Mouse (Mus musculus) kidney, adult 2 months (tissue): Measurements from ENCODE around the gene AA467197. TPM values are rescaled to one million over a fixed set of nuclear protein-coding genes. Genes with fewer than 3 reads are reported as not detected.

Experiments
- DNase-seq: peaks from one replicate; pipeline ENCODE4 v3.0.0; 2021
- H3K27ac ChIP-seq: fragments of 200-500 bp; 2 replicates; pipeline ENCODE4 v1.5.1; 2012; ENCODE audit warnings: low read depth, low read length, control low read depth, inconsistent platforms; ENCODE audit not compliant: insufficient read depth
- H3K27me3 ChIP-seq: fragments of 200-500 bp; replicated peaks from 2 replicates; pipeline ENCODE4 v1.6.1; 2012; ENCODE audit warnings: mild to moderate bottlenecking, moderate library complexity, low read length, inconsistent platforms; ENCODE audit not compliant: control insufficient read depth, insufficient read depth
- H3K36me3 ChIP-seq: fragments of 200-500 bp; 2 replicates; pipeline ENCODE4 v1.6.1; 2012; ENCODE audit warnings: mild to moderate bottlenecking, moderate library complexity, low read length, inconsistent platforms; ENCODE audit not compliant: control insufficient read depth, insufficient read depth
- H3K4me1 ChIP-seq: fragments of 200-500 bp; 2 replicates; pipeline ENCODE4 v1.6.1; 2011; ENCODE audit warnings: low read length; ENCODE audit not compliant: control insufficient read depth, insufficient read depth
- H3K4me3 ChIP-seq: fragments of 200-500 bp; 2 replicates; pipeline ENCODE4 v1.5.1; 2011; ENCODE audit warnings: mild to moderate bottlenecking, low read depth, low read length, control low read depth; ENCODE audit not compliant: insufficient read depth
- CTCF ChIP-seq: fragments of 200-500 bp; conservative IDR thresholded peaks from 2 replicates; pipeline ENCODE4 v1.5.1; 2011; ENCODE audit warnings: low read depth, mild to moderate bottlenecking, control low read depth, low read length, moderate library complexity, mixed read lengths; ENCODE audit not compliant: insufficient read depth, insufficient read length
- POLR2A ChIP-seq: fragments of 200-500 bp; IDR thresholded peaks from one replicate; pipeline ENCODE4 v1.6.1; 2011; ENCODE audit warnings: low read depth, low read length, control low read depth
- WGBS: fragments of 180-500 bp; shearing (Covaris S2); methylation state at CpG from one replicate; pipeline ENCODE4 v1.1.7; 2018; 5-methylcytosine and 5-hydroxymethylcytosine counted together
- polyA plus RNA-seq: library from polyadenylated mRNA; depleted of rRNA; stranded (reverse); fragments of >200 nt; gene quantifications from 2 replicates; pipeline ENCODE4 v1.2.3, GENCODE M21; 2012

Gene AA467197
- polyA plus RNA-seq, 1 experiment, result 0.19 TPM

DNA sequence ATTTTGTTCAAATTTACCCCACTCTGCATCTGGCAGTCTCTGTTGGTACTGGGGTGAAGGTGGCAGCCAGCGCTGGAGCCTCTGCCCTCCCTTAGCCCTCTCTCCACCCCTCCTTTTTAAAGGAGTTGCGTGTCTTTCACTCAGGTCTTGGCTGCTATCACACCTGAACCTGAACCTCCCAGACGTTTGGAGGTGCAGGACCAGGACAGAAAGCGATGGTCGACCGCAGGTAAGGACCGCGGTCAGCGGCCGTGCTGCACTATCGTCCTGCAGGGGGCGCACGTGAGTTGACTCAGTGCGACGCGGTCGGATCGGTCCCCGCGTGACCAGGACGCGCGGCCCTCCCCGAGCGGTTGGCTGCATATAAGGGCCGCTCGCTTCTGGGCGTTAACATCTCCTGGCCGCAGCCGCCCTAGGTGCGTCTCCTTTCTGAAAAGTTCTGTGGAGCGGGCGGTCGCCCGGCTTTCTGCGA lies 776 bp downstream of the AA467197 start:
- TF ChIP-seq CTCF (peak; percentile 81), POLR2A (no peak)
- H3K4me1 ChIP-seq, result no peaks in the 10 kb centered on the region
- peaks cover 1% of the 10 kb centered on the region; the same call in 1 of the 2 replicates for H3K36me3 ChIP-seq
- no peak overlapping the region for H3K27ac ChIP-seq
- peak overlapping the region; percentile 26 for H3K4me3 ChIP-seq
- WGBS, result 2% methylated on average over 36 of the region's 36 CpGs
- DNase-seq, result peak; percentile 72
- H3K27me3 ChIP-seq, result no peaks in the 10 kb centered on the region

DNA sequence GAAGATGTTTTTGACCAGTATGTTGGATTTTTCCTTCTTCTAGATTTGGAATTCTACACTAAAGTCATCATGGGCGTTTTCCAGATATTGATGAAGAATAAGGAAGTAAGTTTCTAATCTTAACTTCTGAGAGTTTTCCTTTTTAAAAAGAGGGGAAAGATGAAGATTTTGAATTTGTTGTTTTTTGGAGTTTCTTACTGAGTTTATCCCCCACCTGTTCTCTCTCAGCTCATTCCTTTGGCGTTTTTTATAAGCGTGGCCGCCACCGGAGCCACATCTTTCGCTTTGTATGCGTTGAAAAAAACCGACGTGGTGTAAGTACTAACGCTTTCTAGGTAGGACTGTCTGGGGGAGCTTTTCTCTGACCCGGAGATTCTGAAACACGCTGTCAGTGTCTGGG lies 1.2 kb downstream of the AA467197 start:
- Histone ChIP-seq H3K27ac (no peak overlapping the region), H3K4me3 (peak overlapping the region; percentile 26; the same call in 1 of the 2 replicates), H3K27me3 (no peaks in the 10 kb centered on the region), H3K36me3 (no peaks in the 10 kb centered on the region), H3K4me1 (no peaks in the 10 kb centered on the region)
- DNase-seq, result no peak
- no peak for TF ChIP-seq CTCF
- TF ChIP-seq POLR2A, result no peak
- 43% methylated on average over 12 of the region's 12 CpGs for WGBS

DNA sequence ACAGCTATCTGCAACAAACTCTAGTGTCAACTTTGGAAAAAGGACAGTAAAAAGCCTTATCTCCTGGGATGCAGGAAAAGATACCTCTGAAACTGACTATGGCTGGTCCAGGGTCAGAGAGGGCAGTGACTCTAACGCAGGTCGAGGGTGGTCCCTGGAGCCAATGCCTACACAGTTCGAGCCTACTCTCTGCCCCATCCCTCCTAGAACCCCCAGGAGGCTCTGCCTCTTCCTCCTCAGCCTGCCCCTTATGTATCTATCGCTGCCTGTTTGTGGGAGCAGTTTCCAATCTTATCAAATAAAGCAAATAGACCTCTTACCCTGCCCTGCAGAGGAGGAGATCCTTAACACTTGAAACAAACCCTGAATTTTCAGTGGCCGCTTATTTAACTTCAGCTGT lies 1.9 kb downstream of the AA467197 start:
- no peaks in the 10 kb centered on the region for H3K4me1 ChIP-seq
- no peak for DNase-seq
- no peak overlapping the region for H3K4me3 ChIP-seq
- TF ChIP-seq POLR2A (no peak), CTCF (no peak)
- no peaks in the 10 kb centered on the region for H3K27me3 ChIP-seq
- no peak overlapping the region for H3K27ac ChIP-seq
- 67% methylated on average over 5 of the region's 5 CpGs for WGBS
- H3K36me3 ChIP-seq, result no peaks in the 10 kb centered on the region

DNA sequence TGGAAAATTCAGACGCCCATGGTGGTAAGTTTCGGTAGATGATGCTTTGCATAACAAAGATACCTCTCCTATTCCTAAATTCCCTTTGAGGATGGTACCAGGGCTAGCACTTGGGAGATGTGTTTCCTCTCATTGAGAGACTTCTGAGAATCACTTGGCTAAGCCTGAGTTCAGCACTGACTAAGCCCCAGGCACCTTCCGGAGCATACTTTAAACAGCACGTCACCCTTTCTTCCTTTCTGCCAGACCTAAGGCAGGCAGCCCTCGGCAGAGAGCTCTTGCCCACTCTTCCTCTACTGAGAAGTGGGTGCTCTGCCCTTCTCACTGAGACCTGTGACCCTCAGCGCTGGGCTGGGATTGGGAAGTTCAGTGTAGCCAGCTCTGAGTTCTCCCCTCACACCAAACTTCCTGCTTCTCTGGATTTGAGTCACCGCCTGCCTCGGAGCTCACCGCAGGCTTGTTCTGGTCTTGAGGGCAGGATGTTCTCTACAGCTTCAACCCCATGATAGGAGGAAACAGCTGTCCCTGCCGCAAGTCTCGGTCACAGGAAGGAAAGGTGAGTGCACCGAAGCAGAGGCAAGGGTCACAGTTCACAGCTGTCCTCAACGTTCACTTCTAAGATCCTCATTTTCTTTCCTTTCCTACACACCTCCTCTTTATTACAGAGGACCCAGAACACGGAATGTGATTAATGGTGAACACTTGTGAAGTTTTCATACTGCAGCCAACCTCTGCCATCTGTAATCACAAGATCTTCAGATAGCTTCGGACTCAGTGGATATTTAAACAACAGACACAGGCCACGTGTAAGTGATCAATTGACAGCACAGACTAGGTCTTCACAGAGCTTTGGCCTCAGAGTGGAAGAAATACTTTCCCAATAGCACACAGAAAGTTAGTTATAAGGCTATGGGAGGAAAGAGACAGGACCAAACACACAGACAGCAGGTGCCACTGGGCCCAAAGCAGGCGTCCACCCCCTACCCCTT lies 15.6 kb downstream of the AA467197 start:
- Histone ChIP-seq H3K36me3 (no peaks in the 10 kb centered on the region), H3K4me1 (no peaks in the 10 kb centered on the region), H3K4me3 (no peak overlapping the region), H3K27me3 (no peaks in the 10 kb centered on the region), H3K27ac (peak overlapping the region; percentile 53; the same call in 1 of the 2 replicates)
- DNase-seq, result peak; percentile 52
- 47% methylated on average over 17 of the region's 17 CpGs for WGBS
- no peak for TF ChIP-seq CTCF
- TF ChIP-seq POLR2A, result no peak

DNA sequence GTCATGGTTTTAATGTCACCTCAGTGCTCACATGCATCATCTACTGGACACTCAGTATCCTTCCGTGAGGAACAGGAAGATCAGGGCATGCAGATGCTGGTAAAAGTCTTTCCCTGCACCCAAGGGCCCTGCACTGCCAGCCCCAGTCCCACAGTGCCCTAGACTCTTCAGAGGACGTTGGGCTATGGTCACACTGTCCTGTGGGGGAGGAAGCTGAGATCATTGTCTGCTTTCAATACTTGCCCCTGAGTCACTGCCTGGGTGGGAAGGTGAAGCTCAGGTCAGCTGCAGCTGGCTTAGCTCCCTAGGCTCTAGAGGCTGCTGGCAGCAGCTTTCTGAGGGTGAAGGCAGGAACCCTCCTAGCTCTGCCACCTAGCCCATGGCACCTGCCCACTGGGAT lies 19.3 kb downstream of the AA467197 start:
- no peak overlapping the region for H3K27ac ChIP-seq
- H3K4me3 ChIP-seq, result no peak overlapping the region
- no peak for DNase-seq
- no peaks in the 10 kb centered on the region for H3K4me1 ChIP-seq
- no peak for TF ChIP-seq CTCF
- no peak for TF ChIP-seq POLR2A
- H3K36me3 ChIP-seq, result no peaks in the 10 kb centered on the region
- 45% methylated on average over 2 of the region's 2 CpGs for WGBS
- H3K27me3 ChIP-seq, result no peaks in the 10 kb centered on the region

DNA sequence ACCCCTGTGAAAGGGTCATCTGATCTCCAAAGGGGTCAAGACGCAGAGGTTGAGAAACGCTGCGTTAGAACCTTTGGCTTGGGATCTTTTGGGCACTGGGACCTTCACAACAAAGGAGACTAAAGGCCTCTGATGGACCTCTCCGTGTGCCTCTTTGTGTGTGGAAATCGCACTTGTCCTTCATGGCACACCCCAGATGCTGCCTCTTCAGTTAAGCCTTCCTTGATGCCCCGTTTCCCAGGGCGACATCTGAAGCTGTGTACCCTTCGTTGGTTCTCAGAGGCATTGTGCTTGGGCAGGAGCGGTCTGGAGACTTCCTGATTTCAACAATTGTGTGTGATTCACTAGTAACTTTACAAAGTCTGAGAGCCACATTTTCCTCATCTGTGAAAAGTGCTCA lies 20.0 kb downstream of the AA467197 start:
- Histone ChIP-seq H3K27ac (no peak overlapping the region), H3K4me3 (no peak overlapping the region), H3K27me3 (no peaks in the 10 kb centered on the region), H3K36me3 (no peaks in the 10 kb centered on the region), H3K4me1 (no peaks in the 10 kb centered on the region)
- TF ChIP-seq POLR2A, result no peak
- no peak for TF ChIP-seq CTCF
- no peak for DNase-seq
- 84% methylated on average over 9 of the region's 9 CpGs for WGBS
